Mouse (Mus musculus): ENCODE measurements around the gene Pde6g. TPM values are rescaled to one million over a fixed set of nuclear protein-coding genes. Genes with fewer than 3 reads are reported as not detected.

Pde6g gene
- 0.18 and 0.51 TPM in 2 replicates for polyA plus RNA-seq (2014; fragmentation: Nextera tagmentation; extraction: Ambion mirVana)

DNA sequence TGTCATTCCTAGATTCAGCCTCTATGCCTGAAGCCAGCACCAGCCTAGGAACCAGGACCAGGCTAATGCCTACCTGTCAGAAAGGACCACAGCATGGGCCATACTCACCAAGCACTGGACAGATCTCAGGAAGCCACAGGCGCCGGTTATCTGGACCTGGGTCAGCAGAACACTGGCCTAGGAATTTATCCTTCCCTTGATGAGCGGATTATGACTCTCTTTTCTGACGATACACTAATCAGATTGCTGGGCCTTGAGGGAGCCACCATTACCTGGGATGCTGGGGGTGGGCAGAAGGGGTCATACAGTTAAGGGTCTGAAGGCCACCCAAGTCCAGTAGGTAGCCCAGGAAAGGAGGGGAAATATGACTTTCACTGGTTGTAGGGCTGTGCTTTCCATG is at the start of gene Pde6g:
Gene Pde6g (minus strand): TSS at position 195 of the 400 bp plus-strand sequence.
- no peak for ATAC-seq (replicated peaks; ENCODE audit: low FRiP score)
- DNase-seq (ENCODE audit: low spot score), result no peak
- Histone ChIP-seq H3K27ac (ENCODE audit: low read depth, low read length) (no peak within 1 kb of the TSS), H3K27me3 (replicated peaks; ENCODE audit: control insufficient read depth, insufficient read depth, low read length) (no peaks in the 10 kb centered on the region), H3K9ac (ENCODE audit: low read depth, low read length) (no peak within 1 kb of the TSS), H3K4me2 (no peak within 1 kb of the TSS), H3K4me3 (ENCODE audit: low read depth, low read length) (no peak within 1 kb of the TSS), H3K36me3 (ENCODE audit: control insufficient read depth, insufficient read depth, low read length) (no peaks in the 10 kb centered on the region; the same call in 1 of the 2 replicates), H3K4me1 (replicated peaks; ENCODE audit: control insufficient read depth, insufficient read depth, low read length) (peaks cover 6% of the 10 kb centered on the region), H3K9me3 (ENCODE audit: control insufficient read depth, low read length) (no peaks in the 10 kb centered on the region)
- WGBS, result 86% methylated on average over 4 of the region's 4 CpGs

DNA sequence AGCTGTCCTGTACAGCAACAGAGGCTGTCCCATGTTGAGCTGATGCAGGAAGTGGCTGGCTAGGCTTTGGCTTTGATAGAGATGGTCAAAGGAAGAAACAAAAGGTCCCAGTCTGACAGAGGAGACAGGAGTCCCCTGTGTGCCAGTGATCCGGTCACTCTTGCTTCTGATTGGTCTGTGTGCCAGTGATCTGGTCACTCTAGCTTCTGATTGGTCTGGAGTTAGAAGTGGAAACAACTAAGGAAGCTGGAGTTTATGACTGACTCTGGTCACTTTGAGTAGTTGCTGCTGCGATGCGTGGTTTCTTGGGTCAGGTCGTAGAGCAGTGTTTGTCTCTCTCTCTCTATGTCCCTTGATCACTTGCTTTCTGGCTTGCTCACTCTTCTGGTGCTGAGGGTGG is 48.4 kb upstream of the Pde6g start:
- Histone ChIP-seq H3K27ac (ENCODE audit: low read depth, low read length) (no peak overlapping the region), H3K9me3 (ENCODE audit: control insufficient read depth, low read length) (no peaks in the 10 kb centered on the region), H3K4me2 (no peak overlapping the region), H3K4me3 (ENCODE audit: low read depth, low read length) (no peak overlapping the region), H3K4me1 (replicated peaks; ENCODE audit: control insufficient read depth, insufficient read depth, low read length) (peaks cover 7% of the 10 kb centered on the region; the same call in 1 of the 2 replicates), H3K27me3 (replicated peaks; ENCODE audit: control insufficient read depth, insufficient read depth, low read length) (no peaks in the 10 kb centered on the region), H3K36me3 (ENCODE audit: control insufficient read depth, insufficient read depth, low read length) (peaks cover 20% of the 10 kb centered on the region), H3K9ac (ENCODE audit: low read depth, low read length) (no peak overlapping the region)
- no peak for DNase-seq (ENCODE audit: low spot score)
- WGBS, result 79% methylated on average over 4 of the region's 4 CpGs
- no peak for ATAC-seq (replicated peaks; ENCODE audit: low FRiP score)

DNA sequence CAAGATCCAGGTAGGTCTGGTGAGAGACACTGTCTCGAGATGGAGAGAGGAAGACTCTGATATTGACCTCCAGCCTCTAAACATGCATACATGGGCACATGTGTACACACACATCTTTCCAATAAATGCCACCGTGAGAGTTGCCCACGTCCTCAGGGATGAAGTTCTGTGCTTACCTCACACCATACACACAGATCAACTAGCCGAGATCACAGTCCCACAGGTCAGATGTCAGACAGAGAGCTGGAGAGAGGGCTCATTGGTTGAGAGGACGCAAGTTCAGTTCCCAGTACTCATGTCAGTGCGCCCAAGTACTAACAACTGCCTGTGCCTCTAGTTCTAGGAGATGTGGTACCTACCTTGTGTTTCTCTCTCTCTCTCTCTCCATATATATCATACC is 47.7 kb upstream of the Pde6g start:
- no peaks in the 10 kb centered on the region for H3K9me3 ChIP-seq (ENCODE audit: control insufficient read depth, low read length)
- H3K4me3 ChIP-seq (ENCODE audit: low read depth, low read length), result no peak overlapping the region
- 54% methylated on average over 6 of the region's 6 CpGs for WGBS
- H3K9ac ChIP-seq (ENCODE audit: low read depth, low read length), result no peak overlapping the region
- H3K27ac ChIP-seq (ENCODE audit: low read depth, low read length), result no peak overlapping the region
- no peak overlapping the region for H3K4me2 ChIP-seq
- peaks cover 24% of the 10 kb centered on the region for H3K36me3 ChIP-seq (ENCODE audit: control insufficient read depth, insufficient read depth, low read length)
- H3K27me3 ChIP-seq (replicated peaks; ENCODE audit: control insufficient read depth, insufficient read depth, low read length), result no peaks in the 10 kb centered on the region
- H3K4me1 ChIP-seq (replicated peaks; ENCODE audit: control insufficient read depth, insufficient read depth, low read length), result peaks cover 7% of the 10 kb centered on the region; the same call in 1 of the 2 replicates
- no peak for ATAC-seq (replicated peaks; ENCODE audit: low FRiP score)
- no peak for DNase-seq (ENCODE audit: low spot score)

DNA sequence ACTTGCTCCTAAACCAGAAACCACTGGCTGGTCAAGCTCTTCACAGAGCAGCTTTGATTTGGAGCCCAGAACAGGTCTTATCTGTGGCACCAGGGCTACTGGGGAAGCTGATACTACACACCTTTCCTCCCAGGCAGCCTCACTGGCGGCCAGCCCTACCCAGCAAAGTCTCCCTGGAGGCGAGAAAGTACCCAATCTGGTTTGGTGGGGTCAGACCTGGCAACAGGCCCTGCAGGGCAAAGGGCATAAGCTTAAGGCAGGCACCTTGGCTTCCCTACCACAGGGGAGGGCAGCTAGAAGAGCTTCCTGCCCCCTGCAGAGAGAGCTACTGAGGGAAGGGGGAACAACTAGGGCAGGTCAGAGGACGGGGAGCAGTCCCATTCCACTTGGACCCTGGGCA is 47.1 kb upstream of the Pde6g start:
- peaks cover 4% of the 10 kb centered on the region; the same call in 1 of the 2 replicates for H3K4me1 ChIP-seq (replicated peaks; ENCODE audit: control insufficient read depth, insufficient read depth, low read length)
- H3K9ac ChIP-seq (ENCODE audit: low read depth, low read length), result no peak overlapping the region; the same call in 1 of the 2 replicates
- 23% methylated on average over 3 of the region's 3 CpGs for WGBS
- no peaks in the 10 kb centered on the region for H3K27me3 ChIP-seq (replicated peaks; ENCODE audit: control insufficient read depth, insufficient read depth, low read length)
- H3K9me3 ChIP-seq (ENCODE audit: control insufficient read depth, low read length), result no peaks in the 10 kb centered on the region
- no peak overlapping the region for H3K4me2 ChIP-seq
- no peak for ATAC-seq (replicated peaks; ENCODE audit: low FRiP score)
- peaks cover 24% of the 10 kb centered on the region for H3K36me3 ChIP-seq (ENCODE audit: control insufficient read depth, insufficient read depth, low read length)
- no peak for DNase-seq (ENCODE audit: low spot score)
- no peak overlapping the region for H3K4me3 ChIP-seq (ENCODE audit: low read depth, low read length)
- H3K27ac ChIP-seq (ENCODE audit: low read depth, low read length), result peak overlapping the region; percentile 43; the same call in 1 of the 2 replicates

DNA sequence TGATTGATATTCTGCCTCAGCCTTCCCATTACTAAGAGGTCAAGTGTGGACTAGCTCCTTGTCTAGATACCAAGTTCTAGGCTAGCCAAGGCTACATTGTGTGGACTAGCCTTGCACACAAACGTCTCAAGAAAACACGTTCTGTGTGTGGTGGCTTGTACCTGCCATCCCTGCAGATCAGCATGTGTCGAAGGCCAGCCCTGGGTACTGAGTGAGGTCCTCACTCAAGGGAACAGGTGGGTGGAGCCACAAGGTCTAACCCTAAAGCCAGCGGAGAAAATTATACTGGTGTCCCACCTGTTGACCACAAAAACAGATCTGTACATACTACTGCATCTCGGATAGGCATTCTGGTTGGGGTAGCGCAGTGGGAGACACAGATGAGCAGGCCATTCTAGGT is 46.6 kb upstream of the Pde6g start:
- no peak overlapping the region for H3K27ac ChIP-seq (ENCODE audit: low read depth, low read length)
- H3K4me3 ChIP-seq (ENCODE audit: low read depth, low read length), result no peak overlapping the region
- peaks cover 27% of the 10 kb centered on the region for H3K36me3 ChIP-seq (ENCODE audit: control insufficient read depth, insufficient read depth, low read length)
- H3K9ac ChIP-seq (ENCODE audit: low read depth, low read length), result no peak overlapping the region
- no peak for ATAC-seq (replicated peaks; ENCODE audit: low FRiP score)
- H3K27me3 ChIP-seq (replicated peaks; ENCODE audit: control insufficient read depth, insufficient read depth, low read length), result no peaks in the 10 kb centered on the region
- 71% methylated on average over 6 of the region's 6 CpGs for WGBS
- H3K4me1 ChIP-seq (replicated peaks; ENCODE audit: control insufficient read depth, insufficient read depth, low read length), result peaks cover 4% of the 10 kb centered on the region; the same call in 1 of the 2 replicates
- no peak overlapping the region for H3K4me2 ChIP-seq
- DNase-seq (ENCODE audit: low spot score), result no peak
- H3K9me3 ChIP-seq (ENCODE audit: control insufficient read depth, low read length), result no peaks in the 10 kb centered on the region

DNA sequence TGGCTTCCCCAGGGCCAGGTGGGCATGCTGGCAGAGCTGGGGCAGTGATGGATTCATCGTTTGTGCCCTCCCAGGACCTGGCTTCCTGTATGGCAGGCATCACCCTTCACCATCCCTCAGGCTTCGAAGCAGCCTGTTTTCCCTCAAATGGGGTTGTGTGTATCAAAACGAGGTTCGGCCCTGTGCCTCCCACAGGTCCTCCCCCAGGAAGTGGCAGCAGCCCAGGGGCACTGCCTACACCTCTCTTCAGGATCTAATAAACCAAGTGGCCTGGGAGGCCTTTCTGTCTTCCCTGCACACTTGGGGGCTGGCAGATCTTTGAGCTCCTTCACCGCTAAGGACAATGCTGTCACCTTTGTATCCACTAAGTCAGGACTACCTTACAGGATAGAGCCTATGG is 45.6 kb upstream of the Pde6g start:
- Histone ChIP-seq H3K9me3 (ENCODE audit: control insufficient read depth, low read length) (no peaks in the 10 kb centered on the region), H3K4me3 (ENCODE audit: low read depth, low read length) (no peak overlapping the region), H3K4me1 (replicated peaks; ENCODE audit: control insufficient read depth, insufficient read depth, low read length) (peaks cover 7% of the 10 kb centered on the region; the same call in 1 of the 2 replicates), H3K4me2 (no peak overlapping the region), H3K27ac (ENCODE audit: low read depth, low read length) (no peak overlapping the region), H3K27me3 (replicated peaks; ENCODE audit: control insufficient read depth, insufficient read depth, low read length) (no peaks in the 10 kb centered on the region), H3K36me3 (ENCODE audit: control insufficient read depth, insufficient read depth, low read length) (peaks cover 32% of the 10 kb centered on the region), H3K9ac (ENCODE audit: low read depth, low read length) (no peak overlapping the region)
- 85% methylated on average over 5 of the region's 5 CpGs for WGBS
- DNase-seq (ENCODE audit: low spot score) (no peak), ATAC-seq (replicated peaks; ENCODE audit: low FRiP score) (no peak)

DNA sequence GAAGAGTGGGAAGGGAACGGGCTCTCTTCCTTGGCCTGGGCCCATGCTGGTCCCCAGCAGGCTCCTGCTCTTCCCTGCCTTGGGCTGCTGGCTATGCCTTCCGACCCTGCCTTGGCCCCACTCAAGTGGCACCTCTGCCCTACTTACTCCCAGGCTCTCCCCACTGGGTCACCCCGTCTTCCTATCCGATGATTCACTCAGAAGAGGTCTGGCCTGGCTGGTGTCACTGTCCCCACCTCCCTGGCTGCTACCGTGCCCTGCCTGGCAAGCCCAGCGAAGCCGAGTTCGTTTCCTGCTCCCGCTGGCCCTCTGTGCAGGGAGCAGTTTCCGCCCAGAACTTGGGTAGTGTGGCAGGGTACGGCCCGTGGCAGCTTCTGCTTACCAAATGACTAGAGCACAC is 44.9 kb upstream of the Pde6g start:
- 92% methylated on average over 12 of the region's 12 CpGs for WGBS
- peaks cover 10% of the 10 kb centered on the region for H3K4me1 ChIP-seq (replicated peaks; ENCODE audit: control insufficient read depth, insufficient read depth, low read length)
- no peak for ATAC-seq (replicated peaks; ENCODE audit: low FRiP score)
- DNase-seq (ENCODE audit: low spot score), result no peak
- H3K27ac ChIP-seq (ENCODE audit: low read depth, low read length), result no peak overlapping the region
- no peaks in the 10 kb centered on the region for H3K27me3 ChIP-seq (replicated peaks; ENCODE audit: control insufficient read depth, insufficient read depth, low read length)
- H3K4me2 ChIP-seq, result no peak overlapping the region
- H3K36me3 ChIP-seq (ENCODE audit: control insufficient read depth, insufficient read depth, low read length), result peaks cover 33% of the 10 kb centered on the region
- H3K9me3 ChIP-seq (ENCODE audit: control insufficient read depth, low read length), result no peaks in the 10 kb centered on the region
- H3K9ac ChIP-seq (ENCODE audit: low read depth, low read length), result no peak overlapping the region
- H3K4me3 ChIP-seq (ENCODE audit: low read depth, low read length), result no peak overlapping the region

DNA sequence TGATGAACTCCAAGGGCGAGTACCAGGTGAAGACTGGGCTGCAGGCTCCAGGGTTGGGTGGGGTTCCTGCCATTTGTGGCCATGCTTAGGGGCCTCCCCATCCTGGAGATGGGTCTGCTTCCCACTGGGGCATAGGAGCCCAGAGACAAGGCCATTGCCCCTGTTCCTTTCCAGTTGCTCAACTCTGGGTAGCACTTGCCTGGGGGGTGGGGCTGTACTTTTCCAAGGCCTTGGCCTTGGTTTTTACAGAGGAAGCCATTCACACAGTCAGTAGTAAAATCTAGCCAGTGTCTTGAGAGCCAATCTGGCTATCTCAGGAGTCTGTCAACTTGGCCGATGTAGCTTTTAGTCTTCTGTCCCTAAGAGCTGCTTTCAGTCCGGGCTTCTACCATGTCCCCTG is 44.1 kb upstream of the Pde6g start:
- no peak for ATAC-seq (replicated peaks; ENCODE audit: low FRiP score)
- 92% methylated on average over 3 of the region's 3 CpGs for WGBS
- Histone ChIP-seq H3K27ac (ENCODE audit: low read depth, low read length) (no peak overlapping the region), H3K4me3 (ENCODE audit: low read depth, low read length) (no peak overlapping the region), H3K9me3 (ENCODE audit: control insufficient read depth, low read length) (no peaks in the 10 kb centered on the region), H3K9ac (ENCODE audit: low read depth, low read length) (no peak overlapping the region), H3K36me3 (ENCODE audit: control insufficient read depth, insufficient read depth, low read length) (peaks cover 33% of the 10 kb centered on the region), H3K27me3 (replicated peaks; ENCODE audit: control insufficient read depth, insufficient read depth, low read length) (no peaks in the 10 kb centered on the region), H3K4me1 (replicated peaks; ENCODE audit: control insufficient read depth, insufficient read depth, low read length) (peaks cover 15% of the 10 kb centered on the region), H3K4me2 (no peak overlapping the region)
- no peak for DNase-seq (ENCODE audit: low spot score)

DNA sequence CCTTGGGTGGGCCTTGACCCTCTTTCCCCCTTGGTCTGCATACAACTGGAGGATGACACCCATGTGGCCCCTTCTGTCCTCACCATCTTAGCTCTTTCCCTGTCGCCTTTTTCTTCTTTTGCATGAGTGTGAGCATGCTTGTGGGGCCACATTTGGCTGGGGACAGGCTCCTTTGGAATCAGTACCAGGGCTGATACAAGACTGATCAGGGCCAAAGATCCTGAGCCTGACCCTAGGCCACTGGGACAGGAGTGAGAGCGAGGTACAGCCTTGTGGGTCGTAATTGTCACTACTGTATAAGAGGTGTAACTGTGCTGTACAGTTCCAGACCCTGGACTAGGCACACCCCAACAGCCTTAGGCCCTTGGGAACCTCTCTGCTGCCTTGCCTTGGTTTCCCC is 40.6 kb upstream of the Pde6g start:
- Histone ChIP-seq H3K27ac (ENCODE audit: low read depth, low read length) (no peak overlapping the region), H3K9me3 (ENCODE audit: control insufficient read depth, low read length) (no peaks in the 10 kb centered on the region), H3K9ac (ENCODE audit: low read depth, low read length) (no peak overlapping the region), H3K36me3 (ENCODE audit: control insufficient read depth, insufficient read depth, low read length) (peaks cover 35% of the 10 kb centered on the region), H3K4me1 (replicated peaks; ENCODE audit: control insufficient read depth, insufficient read depth, low read length) (peaks cover 33% of the 10 kb centered on the region), H3K4me3 (ENCODE audit: low read depth, low read length) (no peak overlapping the region), H3K27me3 (replicated peaks; ENCODE audit: control insufficient read depth, insufficient read depth, low read length) (no peaks in the 10 kb centered on the region), H3K4me2 (no peak overlapping the region)
- no peak for DNase-seq (ENCODE audit: low spot score)
- 78% methylated on average over 3 of the region's 3 CpGs for WGBS
- no peak for ATAC-seq (replicated peaks; ENCODE audit: low FRiP score)
